Mouse (Mus musculus) thymus, postnatal 0 days (tissue): ENCODE data around the gene Olfr907. TPM values are rescaled to one million over a fixed set of nuclear protein-coding genes. Genes with fewer than 3 reads are reported as not detected.

Experiments
- DNase-seq: peaks from one replicate; pipeline ENCODE4 v3.0.0-alpha.2; 2015; ENCODE audit warnings: low spot score
- polyA plus RNA-seq: library from polyadenylated mRNA; unstranded; fragments of >200 nt; fragmentation: Nextera tagmentation; extraction: Ambion mirVana; gene quantifications from 2 replicates; pipeline ENCODE4 v1.2.1, GENCODE M21; 2015

Gene Olfr907
- not detected in 2 replicates for polyA plus RNA-seq

DNA sequence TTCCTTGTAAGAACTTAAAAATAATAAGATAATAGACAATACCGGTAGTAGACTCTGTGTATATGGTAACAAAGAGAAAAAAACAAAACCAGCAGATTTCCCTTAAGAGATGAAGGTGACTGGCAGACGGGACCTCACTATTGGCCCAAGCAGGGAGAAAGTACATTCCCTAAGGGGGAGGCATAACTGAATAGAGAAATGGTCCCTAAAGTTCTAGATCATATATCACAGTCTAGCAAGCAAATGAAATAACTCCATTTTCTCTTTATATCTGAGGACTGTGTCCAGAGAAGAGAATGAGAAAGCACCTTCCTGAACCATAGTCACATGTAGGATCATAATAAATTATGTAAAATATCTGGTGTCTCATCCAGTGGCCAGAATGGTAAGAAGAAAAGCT lies at the start of gene Olfr907:
Gene Olfr907, plus strand, starts transcription at position 301 of the 400 bp plus-strand sequence.
- DNase-seq: no peak

DNA sequence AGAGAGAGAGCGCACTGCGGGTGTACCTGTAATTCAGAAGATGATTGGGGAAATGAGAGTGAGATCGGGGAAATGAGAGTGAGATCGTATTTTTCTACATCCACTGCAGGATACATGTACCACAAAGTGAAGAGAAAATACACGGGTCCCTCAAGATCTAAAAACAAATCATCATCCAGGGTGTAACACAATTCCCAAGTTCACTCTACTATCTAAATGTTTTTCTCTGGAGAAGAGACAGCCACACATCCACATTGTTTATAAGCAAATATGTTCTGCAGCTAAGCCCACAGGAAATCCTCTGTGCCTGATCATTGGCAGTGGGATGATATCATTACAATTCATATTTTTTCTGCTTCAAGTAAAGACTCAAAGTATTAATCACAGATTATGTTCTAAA lies 48.2 kb upstream of the Olfr907 start, which contains the start of gene Olfr902:
Gene Olfr902, plus strand, starts transcription at position 301 of the 400 bp plus-strand sequence.
- no peak for DNase-seq

DNA sequence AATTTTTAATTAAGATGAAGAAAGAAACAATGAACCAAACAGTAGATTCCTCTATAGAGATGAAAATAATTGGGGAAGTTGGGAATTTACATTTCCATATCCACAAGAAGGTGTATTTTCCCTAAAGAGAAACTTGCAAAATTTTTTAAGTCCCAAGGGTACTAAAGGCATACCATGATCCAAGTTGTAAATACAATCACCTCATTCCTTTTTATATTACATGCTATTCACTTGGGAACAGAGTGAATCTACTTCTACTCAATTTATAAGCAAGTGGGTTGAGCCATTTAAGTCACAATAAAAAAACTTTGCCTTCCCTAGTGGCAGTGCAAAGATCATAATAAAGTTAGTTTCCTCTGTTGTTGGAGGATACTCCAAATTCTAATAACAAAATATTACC lies 32.8 kb upstream of the Olfr907 start, which contains the start of gene Olfr904:
Gene Olfr904, plus strand, starts transcription at position 301 of the 400 bp plus-strand sequence.
- no peak for DNase-seq

DNA sequence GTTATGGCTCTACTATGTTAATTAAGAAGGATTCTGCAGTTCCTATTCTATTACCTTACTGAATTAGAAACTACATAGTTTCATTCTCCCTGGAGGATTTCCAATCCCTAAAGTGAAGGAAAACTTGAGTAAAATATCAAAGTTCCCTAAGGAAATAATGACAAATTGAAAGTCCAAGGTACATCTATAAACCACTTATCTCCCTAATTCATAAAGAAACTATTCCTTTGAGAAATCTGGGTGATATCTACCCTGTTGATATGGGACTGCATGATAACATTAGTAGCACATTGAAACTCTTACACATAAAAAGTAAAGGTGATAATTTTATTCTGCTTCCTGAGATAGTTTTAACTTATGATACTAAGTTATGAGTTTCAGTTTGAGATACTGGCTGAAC lies 24.8 kb upstream of the Olfr907 start, which contains the start of gene Olfr905:
Gene Olfr905, plus strand, starts transcription at position 301 of the 400 bp plus-strand sequence.
- no peak for DNase-seq

DNA sequence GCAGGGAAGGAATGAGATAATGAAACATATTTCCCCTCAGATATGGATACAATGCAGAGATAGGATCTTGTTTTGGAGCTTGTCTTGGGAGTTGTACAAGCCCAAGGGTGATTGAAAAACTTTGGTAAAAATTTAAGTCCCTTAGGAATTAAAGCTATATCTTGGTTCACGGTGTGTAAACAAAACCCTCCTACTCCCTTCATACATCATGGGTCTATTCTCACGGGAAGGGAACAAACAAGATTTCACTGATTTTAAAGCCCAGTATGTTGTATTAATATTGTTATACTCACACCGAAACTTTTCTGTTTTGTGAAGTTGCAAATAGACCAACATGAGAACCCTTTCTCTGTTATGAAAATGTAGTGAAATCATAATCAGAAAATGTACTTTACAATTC lies 8.8 kb upstream of the Olfr907 start, which contains the start of gene Olfr906:
Gene Olfr906, plus strand, starts transcription at position 301 of the 400 bp plus-strand sequence.
- no peak for DNase-seq

DNA sequence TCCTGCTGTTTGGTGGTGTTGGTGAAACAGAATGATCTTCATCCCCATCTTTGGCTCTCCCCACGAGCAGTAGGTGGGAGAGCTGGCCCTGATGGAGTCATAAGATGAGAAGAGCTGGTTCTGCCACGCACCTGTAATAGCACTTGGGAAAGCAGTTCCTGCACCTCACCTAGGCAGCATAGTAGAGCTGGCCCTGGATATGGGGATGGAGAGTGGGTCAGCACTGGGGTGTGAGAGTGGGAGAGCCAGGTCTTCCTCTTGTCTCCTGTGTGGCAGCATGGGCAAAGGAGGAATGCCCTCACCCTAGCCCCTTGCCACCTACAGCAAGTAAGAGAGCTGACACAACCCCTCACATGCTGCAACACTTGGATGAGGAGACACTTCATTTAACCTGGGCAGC lies 16.8 kb downstream of the Olfr907 start:
- DNase-seq: no peak

DNA sequence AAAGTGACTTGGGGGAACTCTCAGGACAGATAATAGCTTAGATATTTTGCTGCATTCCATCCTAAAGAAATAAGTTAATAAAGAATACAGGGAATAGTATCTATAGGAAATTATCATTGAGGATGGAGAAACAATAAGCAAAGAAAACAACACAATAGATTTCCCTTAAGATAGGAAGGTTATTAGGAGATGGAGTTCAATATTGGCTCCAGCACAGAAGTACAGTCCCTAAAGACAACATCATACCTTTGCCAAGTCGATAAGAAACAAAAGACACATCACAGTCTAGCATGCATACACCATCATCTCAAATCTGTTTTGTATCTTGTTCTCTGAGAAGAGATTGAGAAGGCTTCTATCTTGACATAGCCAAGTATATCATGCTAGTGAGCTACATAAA lies 25.7 kb downstream of the Olfr907 start, which contains the start of gene Olfr911-ps1:
Gene Olfr911-ps1, plus strand, starts transcription at position 301 of the 400 bp plus-strand sequence.
- no peak for DNase-seq

DNA sequence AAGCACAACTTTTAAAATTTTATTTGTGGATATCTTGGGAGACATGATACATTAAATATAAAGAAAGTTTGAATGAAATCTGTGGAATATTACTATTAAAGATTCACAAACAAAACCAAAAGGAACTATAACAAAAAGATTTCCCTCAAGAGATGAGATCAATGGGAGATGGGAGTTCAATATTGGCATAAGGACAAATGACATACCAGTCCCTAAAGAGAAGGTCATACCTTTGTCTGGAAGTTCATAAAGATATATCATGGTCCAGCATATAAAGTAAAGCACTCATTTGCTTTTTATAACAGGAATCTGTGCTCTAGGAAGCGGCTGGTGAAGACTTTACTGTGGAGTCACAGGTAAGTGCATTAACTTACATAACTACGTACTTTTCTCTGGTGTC lies 41.9 kb downstream of the Olfr907 start, which contains the start of gene Olfr910:
Gene Olfr910, plus strand, starts transcription at position 301 of the 400 bp plus-strand sequence.
- DNase-seq: no peak

Other genes with a start within 250 kb of the Olfr907 start
- gene Olfr143, start 243.0 kb upstream of the Olfr907 start, polyA plus RNA-seq: not detected in 2 replicates
- not detected in 2 replicates for gene Olfr895, start 227.9 kb upstream of the Olfr907 start, polyA plus RNA-seq
- gene Olfr896-ps1, start 204.7 kb upstream of the Olfr907 start, polyA plus RNA-seq: not detected in 2 replicates
- not detected in 2 replicates for gene Olfr25, start 166.7 kb upstream of the Olfr907 start, polyA plus RNA-seq
- not detected in 2 replicates for gene Olfr898, start 147.4 kb upstream of the Olfr907 start, polyA plus RNA-seq
- not detected in 2 replicates for gene Olfr250, start 128.9 kb upstream of the Olfr907 start, polyA plus RNA-seq
- not detected in 2 replicates for gene Olfr251, start 118.7 kb upstream of the Olfr907 start, polyA plus RNA-seq
- gene Olfr147, start 94.1 kb upstream of the Olfr907 start, polyA plus RNA-seq: not detected in 2 replicates
- gene Olfr901, start 66.3 kb upstream of the Olfr907 start, polyA plus RNA-seq: not detected in 2 replicates
- not detected in 2 replicates for gene Olfr902, start 48.1 kb upstream of the Olfr907 start, polyA plus RNA-seq
- not detected in 2 replicates for gene Olfr904, start 32.7 kb upstream of the Olfr907 start, polyA plus RNA-seq
- gene Olfr905, start 24.7 kb upstream of the Olfr907 start, polyA plus RNA-seq: not detected in 2 replicates
- gene Olfr906, start 8.7 kb upstream of the Olfr907 start, polyA plus RNA-seq: not detected in 2 replicates
- not detected in 2 replicates for gene Olfr911-ps1, start 25.8 kb downstream of the Olfr907 start, polyA plus RNA-seq
- not detected in 2 replicates for gene Olfr910, start 42.0 kb downstream of the Olfr907 start, polyA plus RNA-seq
- not detected in 2 replicates for gene Olfr912, start 84.4 kb downstream of the Olfr907 start, polyA plus RNA-seq
- gene Olfr913, start 97.0 kb downstream of the Olfr907 start, polyA plus RNA-seq: not detected in 2 replicates
- gene Olfr914, start 109.3 kb downstream of the Olfr907 start, polyA plus RNA-seq: not detected in 2 replicates
- gene Olfr916, start 164.1 kb downstream of the Olfr907 start, polyA plus RNA-seq: not detected in 2 replicates
- gene Olfr917, start 170.0 kb downstream of the Olfr907 start, polyA plus RNA-seq: not detected in 2 replicates
- gene Olfr918, start 178.8 kb downstream of the Olfr907 start, polyA plus RNA-seq: not detected in 2 replicates
- not detected in 2 replicates for gene Olfr919, start 207.9 kb downstream of the Olfr907 start, polyA plus RNA-seq
- 33.5 and 37.6 TPM in 2 replicates for gene Vwa5a, start 222.5 kb downstream of the Olfr907 start, polyA plus RNA-seq